ENCODE assay signal across 15 mouse cellular contexts in the genomic region with DNA sequence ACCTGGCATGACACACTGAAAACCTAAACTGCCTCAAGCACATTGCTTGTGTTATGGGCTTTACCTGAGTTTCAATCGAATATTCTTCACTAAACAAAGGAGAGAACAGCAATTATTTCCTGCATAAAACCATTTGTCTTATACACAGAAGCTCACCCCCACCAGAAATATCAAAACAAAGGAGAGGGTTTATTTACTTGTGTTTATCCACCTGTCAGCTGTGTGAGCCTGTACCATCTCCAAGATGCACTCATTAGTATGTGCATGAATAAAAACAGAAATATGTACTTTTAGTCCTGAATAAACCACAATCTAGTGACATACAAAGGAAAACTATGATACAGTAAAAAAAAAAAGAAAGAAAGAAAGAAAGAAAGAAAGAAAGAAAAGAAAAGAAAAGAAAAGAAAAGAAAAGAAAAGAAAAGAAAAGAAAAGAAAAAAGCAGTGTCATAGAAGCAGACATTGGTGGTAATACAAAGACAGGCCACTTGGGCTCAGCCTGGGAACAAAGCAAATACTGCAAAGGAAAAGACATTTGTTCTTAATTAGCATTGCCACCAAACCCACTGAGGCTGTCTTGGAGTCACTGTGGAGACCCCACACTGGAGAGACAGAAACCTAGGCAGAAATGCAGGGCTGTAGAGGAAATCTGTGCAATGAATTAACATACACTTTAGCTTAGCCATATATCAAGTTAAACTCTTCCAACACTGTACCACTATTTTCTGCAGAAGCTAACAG.
A peak's percentile ranks its signal among the peaks of the same experiment; 100 is the strongest.
DNase-seq lines count a peak whose midpoint lies in the region; ATAC-seq and TF ChIP-seq lines count a peak whose summit lies in the region.
"Had no signal": no experiment of that assay in that cellular context is flagged by ENCODE, and none has a peak within 500 bp of the region (broad histone marks: within the 10 kb centered on the region; RNA-seq: fewer than 3 reads in every experiment).

No protein-coding gene starts in this region.

- peak; percentile 32 for TF ChIP-seq CTCF in left cerebral cortex, adult 2 months (IDR thresholded peaks at IDR 0.05)
- no peak for TF ChIP-seq CTCF in heart, adult 2 months (IDR thresholded peaks at IDR 0.05)

- TF ChIP-seq EP300 in heart, adult 2 months (IDR thresholded peaks at IDR 0.05; ENCODE audit: insufficient read depth, low read depth, low read length), result no peak

- no peak overlapping the region; the same call in 1 of the 2 replicates for H3K27ac ChIP-seq in left cerebral cortex, adult 2 months
- no peak overlapping the region for H3K27ac ChIP-seq in forebrain, embryonic 16.5 days (ENCODE audit: low read length)
- H3K27ac ChIP-seq in heart, adult 2 months, result no peak overlapping the region
- H3K27ac ChIP-seq: heart, embryonic 15.5 days; kidney, embryonic 15.5 days; liver, embryonic 12.5 days had no signal

- H3K9ac ChIP-seq in forebrain, embryonic 16.5 days (replicated peaks; ENCODE audit: low read depth, low read length), result no peak overlapping the region
- H3K9ac ChIP-seq in heart, adult 2 months (ENCODE audit: low read depth, low read length), result no peak overlapping the region
- H3K9ac ChIP-seq: heart, embryonic 15.5 days; kidney, embryonic 15.5 days; liver, embryonic 12.5 days had no signal

- H3K36me3 ChIP-seq in forebrain, embryonic 16.5 days (ENCODE audit: control insufficient read depth, insufficient read depth), result no peaks in the 10 kb centered on the region
- H3K36me3 ChIP-seq in heart, adult 2 months (ENCODE audit: control insufficient read depth, insufficient read depth, low read length), result no peaks in the 10 kb centered on the region
- H3K36me3 ChIP-seq: heart, embryonic 15.5 days; kidney, embryonic 15.5 days; liver, embryonic 12.5 days had no signal

- peak; percentile 74 for ATAC-seq in forebrain, embryonic 16.5 days
- ATAC-seq in activated CD4-positive, CD25-positive, alpha-beta regulatory T cell, adult 4 months, result no peak
- ATAC-seq: inflammation-experienced regulatory T-cells, adult 6 months; liver, embryonic 12.5 days had no signal

- peaks cover 4% of the 10 kb centered on the region; the same call in 1 of the 2 replicates for H3K4me1 ChIP-seq in forebrain, embryonic 16.5 days (replicated peaks; ENCODE audit: control insufficient read depth, insufficient read depth, low read length)
- no peaks in the 10 kb centered on the region for H3K4me1 ChIP-seq in heart, adult 2 months (ENCODE audit: control insufficient read depth, insufficient read depth, low read length)
- H3K4me1 ChIP-seq: heart, embryonic 15.5 days; kidney, embryonic 15.5 days; liver, embryonic 12.5 days had no signal

- 31% methylated on average over 1 of the region's 1 CpGs for WGBS in forebrain, embryonic 16.5 days
- WGBS in heart, adult 2 months, result 65% methylated on average over 1 of the region's 1 CpGs

- H3K9me3 ChIP-seq in forebrain, embryonic 16.5 days (ENCODE audit: control insufficient read depth, low read length), result no peaks in the 10 kb centered on the region
- H3K9me3 ChIP-seq: heart, embryonic 15.5 days; kidney, embryonic 15.5 days; liver, embryonic 12.5 days had no signal

- no peak for TF ChIP-seq POLR2A in heart, adult 2 months (IDR thresholded peaks at IDR 0.05; ENCODE audit: insufficient read depth, low read depth, low read length)

- intact Hi-C loops in left cerebral cortex, adult 2 months (cut with DNase I), result no loop called here
- intact Hi-C loops in left cerebral cortex, postnatal 4 days (cut with DNase I), result no loop called here
- intact Hi-C loops in heart, adult 2 months (cut with DNase I), result no loop called here
- intact Hi-C loops in heart, postnatal 14 days (cut with DNase I), result no loop called here

- H3K27me3 ChIP-seq in forebrain, embryonic 16.5 days (replicated peaks; ENCODE audit: control insufficient read depth, insufficient read depth, low read length), result no peaks in the 10 kb centered on the region
- no peaks in the 10 kb centered on the region for H3K27me3 ChIP-seq in heart, adult 2 months (ENCODE audit: control insufficient read depth, insufficient read depth, low read length)
- H3K27me3 ChIP-seq: heart, embryonic 15.5 days; kidney, embryonic 15.5 days; liver, embryonic 12.5 days had no signal

- DNase-seq in left cerebral cortex, adult 2 months (ENCODE audit: extremely low spot score in 1 of 2, low spot score in 2 of 2), result no peak
- no peak for DNase-seq in left cerebral cortex, postnatal 4 days
- peak; percentile 58 for DNase-seq in embryo, embryonic 11 days
- peak; percentile 19 for DNase-seq in mesoderm, embryonic 11.5 days (ENCODE audit: low read depth, low spot score)
- DNase-seq in heart, adult 2 months, result no peak
- DNase-seq in heart, postnatal 14 days, result no peak
- DNase-seq: B cell, adult 2 months; gastrocnemius, postnatal 14 days; right cerebral cortex, postnatal 25 days had no signal

- no peak overlapping the region for H3K4me3 ChIP-seq in left cerebral cortex, adult 2 months
- no peak overlapping the region for H3K4me3 ChIP-seq in forebrain, embryonic 16.5 days (replicated peaks; ENCODE audit: low read length)
- no peak overlapping the region for H3K4me3 ChIP-seq in heart, adult 2 months
- H3K4me3 ChIP-seq: heart, embryonic 15.5 days; kidney, embryonic 15.5 days; liver, embryonic 12.5 days had no signal

- H3K4me2 ChIP-seq in forebrain, embryonic 16.5 days (ENCODE audit: low read length), result no peak overlapping the region
- H3K4me2 ChIP-seq: heart, embryonic 15.5 days; kidney, embryonic 15.5 days; liver, embryonic 12.5 days had no signal

- no peaks in the 10 kb centered on the region for H3K79me2 ChIP-seq in heart, adult 2 months (replicated peaks; ENCODE audit: control insufficient read depth, insufficient read depth, low read length)

Comparison
In these comparisons a context has a peak if more than half of its experiments do, and no peak if none do; other contexts are left out.
1. DNase-seq: peak in embryo, embryonic 11 days (single experiment) and mesoderm, embryonic 11.5 days (single experiment); none in left cerebral cortex, adult 2 months (0 of 2), left cerebral cortex, postnatal 4 days (single experiment), heart, adult 2 months (0 of 2) and heart, postnatal 14 days (0 of 2).